Mouse (Mus musculus): ENCODE data around the gene Fastkd1. TPM values are rescaled to one million over a fixed set of nuclear protein-coding genes. Genes with fewer than 3 reads are reported as not detected.

Gene Fastkd1
- 16.6 and 17.1 TPM in 2 replicates for polyA plus RNA-seq (2015; fragmentation: Nextera tagmentation; extraction: Ambion mirVana)

- Histone ChIP-seq H3K4me2 (peak within 1 kb of the TSS; percentile 80), H3K27me3 (replicated peaks) (no peaks in the 10 kb centered on the region), H3K9me3 (no peaks in the 10 kb centered on the region), H3K4me1 (peaks cover 10% of the 10 kb centered on the region; the same call in 1 of the 2 replicates), H3K9ac (peak within 1 kb of the TSS; percentile 92), H3K4me3 (peak within 1 kb of the TSS; percentile 91), H3K27ac (replicated peaks) (peak within 1 kb of the TSS; percentile 93), H3K36me3 (peaks cover 24% of the 10 kb centered on the region)
- under 1% methylated on average over 39 of the region's 39 CpGs for WGBS
- peak; percentile 92 for ATAC-seq (ENCODE audit: extremely low read depth, insufficient number of reproducible peaks, low FRiP score, low TSS enrichment)
These were observed at the start of gene Fastkd1 for GRCm38 (mm10) chr2:69712981-69713625. Fastkd1 (minus strand) TSS chr2:69713516.

GRCm38 (mm10) chr2:69760980-69761379, 47.7 kb upstream of the Fastkd1 start:
- ATAC-seq (ENCODE audit: extremely low read depth, insufficient number of reproducible peaks, low FRiP score, low TSS enrichment) = no peak
- Histone ChIP-seq H3K36me3 (no peaks in the 10 kb centered on the region), H3K27ac (replicated peaks) (no peak overlapping the region), H3K27me3 (replicated peaks) (no peaks in the 10 kb centered on the region), H3K9me3 (no peaks in the 10 kb centered on the region), H3K4me2 (no peak overlapping the region), H3K4me3 (no peak overlapping the region), H3K4me1 (no peaks in the 10 kb centered on the region), H3K9ac (no peak overlapping the region)
- 71% methylated on average over 5 of the region's 5 CpGs for WGBS

GRCm38 (mm10) chr2:69745091-69745490, 31.8 kb upstream of the Fastkd1 start:
- no peak overlapping the region for H3K4me3 ChIP-seq
- 68% methylated on average over 1 of the region's 1 CpGs for WGBS
- peaks cover 5% of the 10 kb centered on the region; the same call in 1 of the 2 replicates for H3K9me3 ChIP-seq
- no peaks in the 10 kb centered on the region for H3K27me3 ChIP-seq (replicated peaks)
- H3K9ac ChIP-seq = no peak overlapping the region
- no peak overlapping the region for H3K27ac ChIP-seq (replicated peaks)
- no peaks in the 10 kb centered on the region for H3K4me1 ChIP-seq
- no peak overlapping the region for H3K4me2 ChIP-seq
- H3K36me3 ChIP-seq = peaks cover 84% of the 10 kb centered on the region
- no peak for ATAC-seq (ENCODE audit: extremely low read depth, insufficient number of reproducible peaks, low FRiP score, low TSS enrichment)

GRCm38 (mm10) chr2:69723519-69723825, 10.2 kb upstream of the Fastkd1 start:
- Histone ChIP-seq H3K4me2 (peak overlapping the region; percentile 89), H3K4me3 (peak overlapping the region; percentile 93), H3K4me1 (peaks cover 15% of the 10 kb centered on the region), H3K9ac (peak overlapping the region; percentile 93), H3K27ac (replicated peaks) (peak overlapping the region; percentile 93), H3K36me3 (no peaks in the 10 kb centered on the region), H3K27me3 (replicated peaks) (peaks cover 9% of the 10 kb centered on the region; the same call in 1 of the 2 replicates), H3K9me3 (no peaks in the 10 kb centered on the region)
- ATAC-seq (ENCODE audit: extremely low read depth, insufficient number of reproducible peaks, low FRiP score, low TSS enrichment) = no peak
- under 1% methylated on average over 13 of the region's 13 CpGs for WGBS

- H3K4me1 ChIP-seq = peaks cover 15% of the 10 kb centered on the region
- H3K9ac ChIP-seq = peak overlapping the region; percentile 93
- peak; percentile 75 for ATAC-seq (ENCODE audit: extremely low read depth, insufficient number of reproducible peaks, low FRiP score, low TSS enrichment)
- peak overlapping the region; percentile 93 for H3K27ac ChIP-seq (replicated peaks)
- H3K4me2 ChIP-seq = peak overlapping the region; percentile 89
- WGBS = under 1% methylated on average over 81 of the region's 91 CpGs
- H3K36me3 ChIP-seq = no peaks in the 10 kb centered on the region
- H3K9me3 ChIP-seq = no peaks in the 10 kb centered on the region
- H3K27me3 ChIP-seq (replicated peaks) = peaks cover 9% of the 10 kb centered on the region; the same call in 1 of the 2 replicates
- peak overlapping the region; percentile 93 for H3K4me3 ChIP-seq
These were observed 9.6 kb upstream of the Fastkd1 start for GRCm38 (mm10) chr2:69722650-69723518.

- Histone ChIP-seq H3K9me3 (no peaks in the 10 kb centered on the region), H3K27me3 (replicated peaks) (peaks cover 9% of the 10 kb centered on the region; the same call in 1 of the 2 replicates), H3K4me3 (peak within 1 kb of the TSS; percentile 93), H3K4me2 (peak within 1 kb of the TSS; percentile 89), H3K9ac (peak within 1 kb of the TSS; percentile 93), H3K27ac (replicated peaks) (peak within 1 kb of the TSS; percentile 93), H3K4me1 (peaks cover 15% of the 10 kb centered on the region), H3K36me3 (no peaks in the 10 kb centered on the region)
- WGBS = 5% methylated on average over 12 of the region's 12 CpGs
- ATAC-seq (ENCODE audit: extremely low read depth, insufficient number of reproducible peaks, low FRiP score, low TSS enrichment) = no peak
These were observed 8.9 kb upstream of the Fastkd1 start, which contains the start of gene Ppig for GRCm38 (mm10) chr2:69722273-69722649. Ppig (plus strand) TSS chr2:69722545.

- H3K9me3 ChIP-seq = no peaks in the 10 kb centered on the region
- 68% methylated on average over 1 of the region's 1 CpGs for WGBS
- no peak overlapping the region for H3K4me2 ChIP-seq
- no peak for ATAC-seq (ENCODE audit: extremely low read depth, insufficient number of reproducible peaks, low FRiP score, low TSS enrichment)
- no peak overlapping the region for H3K4me3 ChIP-seq
- H3K36me3 ChIP-seq = no peaks in the 10 kb centered on the region
- H3K27ac ChIP-seq (replicated peaks) = no peak overlapping the region
- peaks cover 3% of the 10 kb centered on the region for H3K4me1 ChIP-seq
- no peak overlapping the region for H3K9ac ChIP-seq
- peaks cover 9% of the 10 kb centered on the region; the same call in 1 of the 2 replicates for H3K27me3 ChIP-seq (replicated peaks)
These were observed 5.8 kb upstream of the Fastkd1 start for GRCm38 (mm10) chr2:69719121-69719520.

- H3K9me3 ChIP-seq = no peaks in the 10 kb centered on the region
- H3K27me3 ChIP-seq (replicated peaks) = peaks cover 9% of the 10 kb centered on the region; the same call in 1 of the 2 replicates
- no peak for ATAC-seq (ENCODE audit: extremely low read depth, insufficient number of reproducible peaks, low FRiP score, low TSS enrichment)
- no peak overlapping the region for H3K9ac ChIP-seq
- H3K4me2 ChIP-seq = no peak overlapping the region
- H3K36me3 ChIP-seq = no peaks in the 10 kb centered on the region
- H3K4me1 ChIP-seq = peaks cover 10% of the 10 kb centered on the region; the same call in 1 of the 2 replicates
- no peak overlapping the region for H3K27ac ChIP-seq (replicated peaks)
- no peak overlapping the region for H3K4me3 ChIP-seq
- WGBS = 68% methylated on average over 3 of the region's 3 CpGs
These were observed 3.2 kb upstream of the Fastkd1 start for GRCm38 (mm10) chr2:69716483-69716882.

- Histone ChIP-seq H3K9me3 (no peaks in the 10 kb centered on the region), H3K27me3 (replicated peaks) (0 out of 2 replicates have a peak, but pooled peaks cover 4% of the 10 kb centered on the region), H3K4me1 (peaks cover 10% of the 10 kb centered on the region; the same call in 1 of the 2 replicates), H3K4me2 (no peak overlapping the region), H3K36me3 (peaks cover 18% of the 10 kb centered on the region), H3K27ac (replicated peaks) (no peak overlapping the region), H3K9ac (no peak overlapping the region), H3K4me3 (no peak overlapping the region)
- ATAC-seq (ENCODE audit: extremely low read depth, insufficient number of reproducible peaks, low FRiP score, low TSS enrichment) = no peak
- WGBS = 71% methylated on average over 5 of the region's 5 CpGs
These were observed 810 bp upstream of the Fastkd1 start for GRCm38 (mm10) chr2:69714126-69714525.

- H3K4me1 ChIP-seq = peaks cover 10% of the 10 kb centered on the region; the same call in 1 of the 2 replicates
- H3K36me3 ChIP-seq = peaks cover 21% of the 10 kb centered on the region
- peak overlapping the region; percentile 80 for H3K4me2 ChIP-seq
- H3K27me3 ChIP-seq (replicated peaks) = no peaks in the 10 kb centered on the region
- no peak for ATAC-seq (ENCODE audit: extremely low read depth, insufficient number of reproducible peaks, low FRiP score, low TSS enrichment)
- peak overlapping the region; percentile 91 for H3K4me3 ChIP-seq
- WGBS = 22% methylated on average over 4 of the region's 4 CpGs
- no peak overlapping the region for H3K27ac ChIP-seq (replicated peaks)
- H3K9me3 ChIP-seq = no peaks in the 10 kb centered on the region
- no peak overlapping the region for H3K9ac ChIP-seq
These were observed 304 bp upstream of the Fastkd1 start for GRCm38 (mm10) chr2:69713626-69714014.

- H3K36me3 ChIP-seq = peaks cover 33% of the 10 kb centered on the region
- H3K9ac ChIP-seq = no peak overlapping the region
- H3K4me1 ChIP-seq = peaks cover 10% of the 10 kb centered on the region; the same call in 1 of the 2 replicates
- peak overlapping the region; percentile 91 for H3K4me3 ChIP-seq
- ATAC-seq (ENCODE audit: extremely low read depth, insufficient number of reproducible peaks, low FRiP score, low TSS enrichment) = no peak
- H3K27me3 ChIP-seq (replicated peaks) = no peaks in the 10 kb centered on the region
- H3K9me3 ChIP-seq = no peaks in the 10 kb centered on the region
- H3K4me2 ChIP-seq = peak overlapping the region; percentile 80
- no peak overlapping the region for H3K27ac ChIP-seq (replicated peaks)
- 86% methylated on average over 14 of the region's 14 CpGs for WGBS
These were observed 1.1 kb downstream of the Fastkd1 start for GRCm38 (mm10) chr2:69712171-69712570.
